Mouse (Mus musculus): ENCODE results near the gene Arid5a. TPM values are rescaled to one million over a fixed set of nuclear protein-coding genes. Genes with fewer than 3 reads are reported as not detected.
A peak's percentile ranks its signal among the peaks of the same experiment; 100 is the strongest.

Gene Arid5a
- polyA plus RNA-seq, 1 experiment from 2014 or later, result 6.7 TPM

GRCm38 (mm10) chr1:36272546-36272945 is 35.0 kb upstream of the Arid5a start:
- H3K36me3 ChIP-seq, result no peaks in the 10 kb centered on the region
- H3K4me1 ChIP-seq (replicated peaks), result no peaks in the 10 kb centered on the region
- H3K27me3 ChIP-seq, result no peaks in the 10 kb centered on the region
- no peaks in the 10 kb centered on the region for H3K9me3 ChIP-seq
- 70% methylated on average over 5 of the region's 5 CpGs for WGBS
- no peak overlapping the region for H3K4me2 ChIP-seq
- no peak overlapping the region for H3K27ac ChIP-seq (replicated peaks)
- H3K9ac ChIP-seq, result no peak overlapping the region
- no peak for ATAC-seq (ENCODE audit: low FRiP score, low read depth)
- H3K4me3 ChIP-seq, result no peak overlapping the region

DNA sequence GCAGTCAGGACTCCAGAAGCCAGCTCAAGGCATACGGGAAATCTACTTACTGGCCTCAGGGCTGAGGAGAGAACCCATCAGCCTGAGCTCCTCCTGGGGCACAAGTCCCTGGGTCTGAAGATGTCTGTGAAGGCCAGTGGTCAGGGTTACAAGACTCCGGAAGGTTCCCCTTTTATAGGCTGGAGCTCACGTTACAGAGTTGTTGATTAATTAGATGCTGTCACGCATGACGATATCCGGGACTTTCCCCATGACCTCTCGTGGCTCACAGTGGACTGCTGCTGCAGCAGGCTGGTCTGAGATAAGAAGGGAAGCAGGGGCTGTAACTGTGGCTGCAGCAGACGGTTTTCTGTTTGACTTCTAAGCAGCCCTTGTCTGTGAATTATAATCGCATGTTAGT is 34.2 kb upstream of the Arid5a start:
- Histone ChIP-seq H3K27ac (replicated peaks) (no peak overlapping the region), H3K36me3 (no peaks in the 10 kb centered on the region), H3K9ac (no peak overlapping the region), H3K27me3 (no peaks in the 10 kb centered on the region), H3K9me3 (no peaks in the 10 kb centered on the region), H3K4me2 (no peak overlapping the region), H3K4me1 (replicated peaks) (no peaks in the 10 kb centered on the region), H3K4me3 (no peak overlapping the region)
- ATAC-seq (ENCODE audit: low FRiP score, low read depth), result no peak
- 37% methylated on average over 9 of the region's 9 CpGs for WGBS

- Histone ChIP-seq H3K9me3 (no peaks in the 10 kb centered on the region), H3K27me3 (no peaks in the 10 kb centered on the region), H3K4me1 (replicated peaks) (no peaks in the 10 kb centered on the region), H3K9ac (no peak within 1 kb of the TSS), H3K4me2 (no peak within 1 kb of the TSS), H3K36me3 (no peaks in the 10 kb centered on the region), H3K4me3 (no peak within 1 kb of the TSS), H3K27ac (replicated peaks) (no peak within 1 kb of the TSS)
- 88% methylated on average over 5 of the region's 5 CpGs for WGBS
- no peak for ATAC-seq (ENCODE audit: low FRiP score, low read depth)
These were observed 33.1 kb upstream of the Arid5a start, which contains the start of gene Neurl3 for GRCm38 (mm10) chr1:36274455-36274854. Neurl3 (minus strand) TSS chr1:36274679.

DNA sequence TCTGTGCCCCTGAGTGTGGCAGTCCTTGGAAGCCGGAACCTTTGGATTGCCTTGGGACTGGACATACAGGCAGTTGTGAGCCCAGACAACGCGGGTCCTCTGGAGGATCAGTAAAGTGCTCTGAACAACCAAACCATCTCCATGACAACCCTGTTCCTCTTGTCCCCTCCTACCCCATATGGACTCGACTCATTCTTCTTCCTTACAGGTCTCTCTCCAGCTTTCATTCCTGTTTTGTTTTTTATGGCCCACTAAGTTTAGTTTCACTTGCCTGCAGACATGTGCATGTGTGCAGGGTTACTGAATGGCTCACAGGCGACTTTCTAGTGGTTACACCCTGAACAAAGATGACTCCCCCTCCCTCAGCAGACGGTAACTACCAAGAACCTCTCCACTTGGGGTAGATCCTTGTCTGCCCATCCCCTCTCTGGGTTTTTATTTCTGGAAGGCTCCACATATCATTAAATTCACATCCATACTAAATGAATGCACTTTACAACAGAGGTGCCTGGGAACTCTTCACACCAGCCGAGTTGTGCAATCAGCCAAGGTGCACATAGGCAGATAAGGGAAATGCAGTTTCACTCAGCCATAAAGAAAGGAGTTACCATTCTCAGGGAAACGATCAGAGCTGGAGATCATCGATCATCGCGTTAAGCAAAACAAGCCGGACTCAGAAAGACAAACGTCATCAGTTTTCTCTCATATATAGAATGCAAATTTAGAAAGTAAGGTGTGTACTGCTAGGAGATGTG is 31.7 kb upstream of the Arid5a start:
- H3K9ac ChIP-seq, result no peak overlapping the region
- no peaks in the 10 kb centered on the region for H3K36me3 ChIP-seq
- H3K27ac ChIP-seq (replicated peaks), result no peak overlapping the region
- no peaks in the 10 kb centered on the region for H3K9me3 ChIP-seq
- no peaks in the 10 kb centered on the region for H3K4me1 ChIP-seq (replicated peaks)
- ATAC-seq (ENCODE audit: low FRiP score, low read depth), result no peak
- no peak overlapping the region for H3K4me3 ChIP-seq
- no peak overlapping the region for H3K4me2 ChIP-seq
- WGBS, result 58% methylated on average over 13 of the region's 13 CpGs
- no peaks in the 10 kb centered on the region for H3K27me3 ChIP-seq

DNA sequence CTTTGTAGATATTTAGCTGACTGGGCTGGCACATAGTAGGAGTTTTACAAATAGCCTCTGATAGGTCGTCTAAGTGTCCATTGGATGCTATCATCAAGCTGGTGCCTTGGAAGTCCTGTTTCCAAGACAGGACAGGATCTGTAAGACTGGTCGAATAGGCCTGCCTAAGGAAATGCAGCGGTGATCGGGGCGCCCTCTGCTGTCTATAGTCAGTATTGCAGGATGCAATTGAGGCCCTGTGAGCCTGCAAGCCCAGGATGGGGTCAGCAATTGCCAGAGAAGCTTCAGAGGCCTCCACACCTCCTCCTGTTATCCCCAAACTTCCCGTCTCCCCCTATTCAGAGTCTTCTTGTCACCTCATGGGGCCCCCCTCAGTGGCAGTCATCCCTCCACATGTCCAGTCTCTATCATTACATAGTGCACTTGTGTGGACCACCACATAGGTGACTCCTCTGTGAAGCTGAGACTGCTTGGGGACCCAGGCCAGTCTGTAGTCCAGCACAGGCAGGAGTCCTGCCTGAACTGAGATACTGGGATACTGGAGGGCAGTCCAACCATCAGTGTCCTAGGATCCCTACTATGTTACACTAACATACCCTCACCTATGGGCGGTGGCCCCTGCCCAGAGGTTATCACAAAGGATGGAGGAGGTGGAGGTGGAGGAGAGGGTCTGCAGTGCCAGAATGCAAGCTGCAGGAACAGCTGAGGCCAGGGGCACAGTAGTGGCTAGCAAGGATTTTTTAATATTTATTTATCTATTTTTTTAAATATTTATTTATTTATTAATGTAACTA is 30.1 kb upstream of the Arid5a start:
- Histone ChIP-seq H3K36me3 (no peaks in the 10 kb centered on the region), H3K9me3 (no peaks in the 10 kb centered on the region)
- WGBS, result 20% methylated on average over 7 of the region's 7 CpGs

DNA sequence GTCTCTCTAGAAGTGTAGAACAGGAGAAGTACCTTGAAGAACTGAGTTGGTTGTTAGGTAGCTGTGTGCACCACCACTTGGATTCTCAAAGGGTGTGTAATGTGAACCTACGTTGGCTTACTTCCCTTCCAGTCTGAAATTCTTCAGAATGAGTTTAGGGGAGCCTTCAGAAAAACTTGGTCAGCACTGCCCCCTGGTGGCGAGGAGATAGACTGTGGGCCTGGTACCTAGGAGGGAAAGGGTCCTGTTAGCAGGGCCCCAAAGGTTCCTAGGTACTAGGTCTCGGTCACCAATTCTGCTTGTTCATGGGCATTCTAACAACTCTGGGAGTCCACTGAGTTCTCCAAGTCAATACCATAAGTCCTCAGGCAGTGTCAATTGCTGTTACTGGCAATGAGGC is 28.3 kb upstream of the Arid5a start:
- Histone ChIP-seq H3K27ac (replicated peaks) (no peak overlapping the region), H3K4me3 (no peak overlapping the region), H3K9ac (no peak overlapping the region), H3K27me3 (no peaks in the 10 kb centered on the region), H3K4me1 (replicated peaks) (no peaks in the 10 kb centered on the region), H3K9me3 (no peaks in the 10 kb centered on the region), H3K36me3 (no peaks in the 10 kb centered on the region), H3K4me2 (no peak overlapping the region)
- 32% methylated on average over 3 of the region's 3 CpGs for WGBS
- no peak for ATAC-seq (ENCODE audit: low FRiP score, low read depth)

More for the DNA sequence above, 30.1 kb upstream of the Arid5a start:
- Histone ChIP-seq H3K4me1 (replicated peaks) (no peaks in the 10 kb centered on the region), H3K27ac (replicated peaks) (no peak overlapping the region), H3K4me2 (no peak overlapping the region), H3K27me3 (no peaks in the 10 kb centered on the region), H3K9ac (no peak overlapping the region), H3K4me3 (no peak overlapping the region)
- ATAC-seq (ENCODE audit: low FRiP score, low read depth), result 0 out of 2 replicates have a peak, but pooled peaks have one; percentile 46

DNA sequence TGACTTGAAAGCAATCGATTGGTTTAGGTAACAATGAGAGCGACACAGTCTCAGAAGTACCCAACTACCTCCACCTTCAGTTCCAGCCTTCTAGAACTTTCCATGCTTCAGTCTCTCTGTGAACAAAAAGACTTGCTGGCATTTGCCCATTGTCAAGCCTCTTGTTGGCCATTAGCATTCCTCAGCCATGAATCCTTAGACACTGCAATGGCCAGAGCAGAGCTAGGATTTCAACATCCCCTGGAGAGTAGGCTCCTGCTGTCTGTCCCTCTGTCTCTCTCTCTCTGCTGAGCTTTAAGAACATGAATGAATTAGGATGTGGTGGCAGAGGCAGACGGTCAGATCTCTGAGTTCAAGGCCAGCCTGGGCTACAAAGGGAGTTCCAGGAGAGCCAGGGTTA is 26.6 kb upstream of the Arid5a start:
- Histone ChIP-seq H3K4me3 (no peak overlapping the region), H3K9me3 (no peaks in the 10 kb centered on the region), H3K4me2 (no peak overlapping the region), H3K27ac (replicated peaks) (no peak overlapping the region), H3K9ac (no peak overlapping the region), H3K36me3 (no peaks in the 10 kb centered on the region), H3K27me3 (no peaks in the 10 kb centered on the region), H3K4me1 (replicated peaks) (no peaks in the 10 kb centered on the region)
- ATAC-seq (ENCODE audit: low FRiP score, low read depth), result no peak
- 91% methylated on average over 3 of the region's 3 CpGs for WGBS

DNA sequence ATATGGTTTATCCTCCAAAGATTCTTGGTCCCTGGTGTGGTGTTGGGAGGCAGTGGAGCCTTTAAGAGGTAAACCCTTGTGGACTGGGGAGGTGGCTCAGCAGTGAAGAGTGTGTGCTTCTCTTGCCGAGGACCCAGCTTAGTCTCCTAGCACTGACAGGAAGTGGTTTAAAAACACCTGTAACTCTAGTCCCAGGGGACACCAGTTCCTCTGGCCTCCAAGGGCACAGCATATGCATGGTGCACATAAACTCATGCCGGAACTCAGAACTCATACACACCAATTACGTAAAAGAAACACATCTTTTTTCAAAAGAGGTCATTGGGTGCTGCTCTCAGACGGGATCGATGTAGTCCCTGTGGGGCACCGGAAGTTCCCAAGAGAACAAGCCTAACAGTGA is 25.7 kb upstream of the Arid5a start:
- Histone ChIP-seq H3K4me2 (no peak overlapping the region), H3K27ac (replicated peaks) (no peak overlapping the region), H3K9ac (no peak overlapping the region), H3K9me3 (no peaks in the 10 kb centered on the region), H3K4me3 (no peak overlapping the region), H3K36me3 (no peaks in the 10 kb centered on the region), H3K27me3 (no peaks in the 10 kb centered on the region), H3K4me1 (replicated peaks) (no peaks in the 10 kb centered on the region)
- no peak for ATAC-seq (ENCODE audit: low FRiP score, low read depth)
- WGBS, result 90% methylated on average over 6 of the region's 6 CpGs

DNA sequence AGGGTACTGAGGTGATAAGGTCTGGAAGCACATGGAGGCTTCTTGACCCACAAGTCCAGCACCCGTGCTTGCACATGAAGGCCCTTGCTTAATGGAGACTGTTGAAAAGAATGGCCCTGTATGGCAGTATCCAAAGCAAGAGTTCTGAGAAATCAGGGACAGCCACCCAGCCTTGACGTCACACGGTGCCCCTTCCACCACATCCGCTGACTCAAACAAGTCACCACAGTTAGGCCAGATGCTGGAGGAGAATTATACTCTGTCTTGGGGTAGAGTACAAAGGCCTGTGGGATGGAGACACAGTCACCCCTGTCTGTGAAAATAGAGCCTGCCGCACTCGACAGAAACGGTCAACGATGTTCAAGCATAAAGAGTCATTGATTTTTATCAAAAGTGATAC is 14.1 kb upstream of the Arid5a start:
- H3K27ac ChIP-seq (replicated peaks), result no peak overlapping the region
- H3K4me3 ChIP-seq, result no peak overlapping the region
- no peak overlapping the region for H3K9ac ChIP-seq
- no peaks in the 10 kb centered on the region for H3K9me3 ChIP-seq
- ATAC-seq (ENCODE audit: low FRiP score, low read depth), result no peak
- no peaks in the 10 kb centered on the region for H3K36me3 ChIP-seq
- H3K4me2 ChIP-seq, result no peak overlapping the region
- no peaks in the 10 kb centered on the region; the same call in 1 of the 2 replicates for H3K27me3 ChIP-seq
- WGBS, result 90% methylated on average over 8 of the region's 8 CpGs
- no peaks in the 10 kb centered on the region for H3K4me1 ChIP-seq (replicated peaks)

- Histone ChIP-seq H3K4me1 (replicated peaks) (no peaks in the 10 kb centered on the region), H3K4me2 (no peak overlapping the region), H3K9ac (no peak overlapping the region), H3K27ac (replicated peaks) (no peak overlapping the region), H3K36me3 (no peaks in the 10 kb centered on the region), H3K27me3 (no peaks in the 10 kb centered on the region; the same call in 1 of the 2 replicates), H3K9me3 (no peaks in the 10 kb centered on the region), H3K4me3 (no peak overlapping the region)
- ATAC-seq (ENCODE audit: low FRiP score, low read depth), result no peak
- WGBS, result 81% methylated on average over 3 of the region's 3 CpGs
These were observed 13.1 kb upstream of the Arid5a start for GRCm38 (mm10) chr1:36294402-36294801.

DNA sequence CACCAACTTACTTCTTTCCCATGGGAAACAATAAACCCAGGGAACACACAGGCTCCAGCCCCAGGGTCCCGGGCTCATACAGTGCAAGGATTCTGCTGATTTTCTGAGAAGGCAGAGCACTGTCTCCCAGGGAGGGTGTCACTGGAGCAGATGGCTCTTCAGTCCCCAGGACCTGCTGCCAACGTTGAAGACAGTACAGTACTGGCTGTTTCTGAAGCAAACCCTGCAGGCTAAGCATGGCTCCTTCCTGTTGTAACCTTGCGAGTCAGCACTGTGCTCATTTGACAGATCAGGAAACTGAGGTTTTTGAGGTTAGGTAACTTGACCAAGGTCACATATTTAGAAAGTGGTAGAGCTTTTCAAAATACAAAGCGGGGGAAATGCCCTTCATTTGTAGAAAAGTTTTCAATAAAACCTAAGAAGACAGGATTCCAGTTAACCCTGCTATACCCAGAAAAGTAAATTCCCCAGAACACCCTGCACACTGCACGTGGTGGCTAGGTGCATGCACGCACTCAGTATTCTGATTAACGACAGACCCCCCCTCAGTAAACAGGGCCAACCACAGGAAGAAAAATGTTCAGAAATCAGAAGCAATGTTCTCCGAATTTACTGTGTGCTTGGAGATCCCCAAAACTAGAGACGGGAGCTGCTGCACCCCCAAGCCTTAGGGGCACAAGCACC is 10.9 kb upstream of the Arid5a start:
- Histone ChIP-seq H3K4me3 (no peak overlapping the region), H3K4me1 (replicated peaks) (no peaks in the 10 kb centered on the region), H3K4me2 (no peak overlapping the region), H3K9me3 (no peaks in the 10 kb centered on the region), H3K9ac (no peak overlapping the region), H3K27me3 (no peaks in the 10 kb centered on the region; the same call in 1 of the 2 replicates), H3K27ac (replicated peaks) (no peak overlapping the region), H3K36me3 (no peaks in the 10 kb centered on the region)
- ATAC-seq (ENCODE audit: low FRiP score, low read depth), result no peak
- WGBS, result 76% methylated on average over 9 of the region's 9 CpGs

DNA sequence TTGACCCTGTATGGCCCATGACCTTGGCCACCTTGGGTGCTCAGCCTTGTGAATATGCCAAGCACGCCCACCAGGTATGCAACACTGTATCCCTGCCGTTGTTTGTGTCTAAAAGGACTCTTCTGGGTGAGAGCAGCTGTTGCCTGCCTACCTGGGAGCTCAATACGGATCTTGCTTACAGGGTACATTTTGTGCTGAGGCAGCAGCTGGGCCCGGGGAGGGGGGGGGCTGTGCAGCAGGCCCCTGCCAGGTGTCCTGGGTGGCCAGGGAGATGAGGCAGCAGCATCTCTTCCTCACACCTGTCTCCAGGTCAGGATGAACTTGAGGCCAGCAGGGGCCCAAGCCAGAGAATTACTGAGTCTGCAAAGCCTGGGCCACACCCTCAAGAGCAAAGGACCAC is 9.4 kb upstream of the Arid5a start:
- Histone ChIP-seq H3K4me3 (no peak overlapping the region), H3K9ac (no peak overlapping the region), H3K4me2 (no peak overlapping the region), H3K27me3 (no peaks in the 10 kb centered on the region; the same call in 1 of the 2 replicates), H3K27ac (replicated peaks) (no peak overlapping the region), H3K9me3 (no peaks in the 10 kb centered on the region), H3K4me1 (replicated peaks) (peaks cover 4% of the 10 kb centered on the region), H3K36me3 (no peaks in the 10 kb centered on the region)
- WGBS, result 81% methylated on average over 4 of the region's 4 CpGs
- ATAC-seq (ENCODE audit: low FRiP score, low read depth), result no peak
